Mouse (Mus musculus): ENCODE measurements around the gene Gm4312. TPM values are rescaled to one million over a fixed set of nuclear protein-coding genes. Genes with fewer than 3 reads are reported as not detected.
"Not testable (repeated sequence)": the region's sequence is repeated elsewhere in the genome, so short reads cannot be mapped to it uniquely, and the experiment has no call there.

Gene Gm4312
- total RNA-seq (2021), result not detected

- DNase-seq (ENCODE audit: low spot score); intact Hi-C loops (cut with DNase I): not testable (repeated sequence)
Observed at GRCm38 (mm10) chr10:100382460-100382859, at the start of gene Gm4312. TSS of gene Gm4312 (minus strand) at chr10:100382560.

GRCm38 (mm10) chr10:100427592-100427991, 45.2 kb upstream of the Gm4312 start:
- peak; percentile 6 for DNase-seq (ENCODE audit: low spot score)
- intact Hi-C loops (cut with DNase I), result no loop called here

GRCm38 (mm10) chr10:100415566-100415965, 33.2 kb upstream of the Gm4312 start:
- no peak for DNase-seq (ENCODE audit: low spot score)
- intact Hi-C loops (cut with DNase I), result no loop called here

- DNase-seq (ENCODE audit: low spot score); intact Hi-C loops (cut with DNase I): not testable (repeated sequence)
Observed at GRCm38 (mm10) chr10:100402301-100402700, 19.9 kb upstream of the Gm4312 start.

- DNase-seq (ENCODE audit: low spot score); intact Hi-C loops (cut with DNase I): not testable (repeated sequence)
Observed at GRCm38 (mm10) chr10:100361038-100361437, 21.3 kb downstream of the Gm4312 start, which contains the start of gene Gm4307. TSS of gene Gm4307 (plus strand) at chr10:100361338.

GRCm38 (mm10) chr10:100356841-100357240, 25.5 kb downstream of the Gm4312 start:
- DNase-seq (ENCODE audit: low spot score), result peak; percentile 1
- intact Hi-C loops (cut with DNase I), result not testable (repeated sequence)

GRCm38 (mm10) chr10:100350793-100351192, 31.6 kb downstream of the Gm4312 start, which contains the start of gene Gm4305:
TSS of gene Gm4305 (plus strand) at chr10:100351093.
- intact Hi-C loops (cut with DNase I); DNase-seq (ENCODE audit: low spot score): not testable (repeated sequence)

- DNase-seq (ENCODE audit: low spot score); intact Hi-C loops (cut with DNase I): not testable (repeated sequence)
Observed at GRCm38 (mm10) chr10:100345672-100346071, 36.7 kb downstream of the Gm4312 start, which contains the start of gene Gm4303. TSS of gene Gm4303 (plus strand) at chr10:100345972.

GRCm38 (mm10) chr10:100340536-100340935, 41.8 kb downstream of the Gm4312 start, which contains the start of gene Gm4302:
TSS of gene Gm4302 (plus strand) at chr10:100340836.
- intact Hi-C loops (cut with DNase I); DNase-seq (ENCODE audit: low spot score): not testable (repeated sequence)

- DNase-seq (ENCODE audit: low spot score); intact Hi-C loops (cut with DNase I): not testable (repeated sequence)
Observed at GRCm38 (mm10) chr10:100335376-100335775, 47.0 kb downstream of the Gm4312 start, which contains the start of gene Gm4301. TSS of gene Gm4301 (plus strand) at chr10:100335676.

Other genes starting within 250 kb of the Gm4312 start
- gene Gm4301, start 46.9 kb downstream of the Gm4312 start, total RNA-seq (2021), result not detected
- not detected for gene Gm4302, start 41.7 kb downstream of the Gm4312 start, total RNA-seq (2021)
- gene Gm4303, start 36.6 kb downstream of the Gm4312 start, total RNA-seq (2021), result not detected
- gene Gm4305, start 31.5 kb downstream of the Gm4312 start, total RNA-seq (2021), result not detected
- not detected for gene Gm4307, start 21.2 kb downstream of the Gm4312 start, total RNA-seq (2021)
- 10 to 100 TPM; 17.1 to 17.9 TPM for gene Tmtc3, start 104.8 kb upstream of the Gm4312 start, total RNA-seq (2021)
- 1 to 10 TPM; 3.0 to 4.0 TPM for gene Cep290, start 105.0 kb upstream of the Gm4312 start, total RNA-seq (2021)
- 1 to 10 TPM; 4.9 to 6.9 TPM for gene 4930430F08Rik, start 207.9 kb upstream of the Gm4312 start, total RNA-seq (2021)
- gene 1700017N19Rik, start 207.9 kb upstream of the Gm4312 start, total RNA-seq (2021), result not detected

All from heart, postnatal 25 days (tissue).